Mouse (Mus musculus) intestine, embryonic 14.5 days (tissue): ENCODE measurements at regions not wholly inside any gene's neighbourhood (a gene's known extent, or its start where the extent isn't known, plus 50 kb on each side); places are given as distances from the start of the nearest gene placed in this dataset.
"Not testable (repeated sequence)": the region's sequence is repeated elsewhere in the genome, so short reads cannot be mapped to it uniquely, and the experiment has no call there.

Experiments used
- ATAC-seq: fragments of 200-750 bp; cut with Nextera tagmentation; replicated peaks from 2 replicates; pipeline ENCODE4 v1.8.0; 2017; ENCODE audit warnings: low read depth, moderate number of reproducible peaks, moderate TSS enrichment, moderate library complexity; ENCODE audit not compliant: low FRiP score, low TSS enrichment
- DNase-seq: peaks from one replicate; pipeline ENCODE4 v3.0.0-alpha.2; 2018; ENCODE audit warnings: low spot score
- H3K27ac ChIP-seq: fragments of 300-500 bp; sonication (generic); 2 replicates; pipeline ENCODE4 v1.5.1; 2014; ENCODE audit warnings: low read depth, mild to moderate bottlenecking, control low read depth
- H3K27me3 ChIP-seq: fragments of 300-500 bp; sonication (generic); replicated peaks from 2 replicates; pipeline ENCODE4 v1.6.1; 2014; ENCODE audit warnings: low read length, control low read depth; ENCODE audit not compliant: control insufficient read depth, insufficient read depth
- H3K36me3 ChIP-seq: fragments of 300-500 bp; sonication (generic); 2 replicates; pipeline ENCODE4 v1.6.1; 2014; ENCODE audit warnings: low read length, control low read depth; ENCODE audit not compliant: control insufficient read depth, insufficient read depth
- H3K4me1 ChIP-seq: fragments of 300-500 bp; sonication (generic); replicated peaks from 2 replicates; pipeline ENCODE4 v1.6.1; 2014; ENCODE audit warnings: low read length, control low read depth, mixed read lengths; ENCODE audit not compliant: control insufficient read depth, insufficient read depth
- H3K4me2 ChIP-seq: fragments of 300-500 bp; sonication (generic); 2 replicates; pipeline ENCODE4 v1.6.1; 2014; ENCODE audit warnings: low read length
- H3K4me3 ChIP-seq: fragments of 300-500 bp; sonication (generic); 2 replicates; pipeline ENCODE4 v1.5.1; 2014; ENCODE audit warnings: low read depth, low read length, control low read depth, mixed read lengths
- H3K9ac ChIP-seq: fragments of 300-500 bp; sonication (generic); 2 replicates; pipeline ENCODE4 v1.6.1; 2014; ENCODE audit warnings: mild to moderate bottlenecking, low read length
- H3K9me3 ChIP-seq: fragments of 300-500 bp; sonication (generic); 2 replicates; pipeline ENCODE4 v1.6.1; 2016; ENCODE audit warnings: low read length, control low read depth; ENCODE audit not compliant: control insufficient read depth
- WGBS: fragments of 180-500 bp; shearing (Covaris S2); extraction: QIAGEN DNeasy Blood & Tissue Kit; methylation state at CpG from one replicate; pipeline ENCODE4 v1.1.7; 2014; 5-methylcytosine and 5-hydroxymethylcytosine counted together

- DNase-seq (peak; percentile 51), ATAC-seq (0 out of 2 replicates have a peak, but pooled peaks have one; percentile 38)
- no peak overlapping the region; the same call in 1 of the 2 replicates for H3K4me2 ChIP-seq
- H3K4me1 ChIP-seq, result peaks cover 18% of the 10 kb centered on the region
- H3K9ac ChIP-seq, result no peak overlapping the region
- 0 out of 2 replicates have a peak overlapping the region, but pooled peaks have one; percentile 34 for H3K27ac ChIP-seq
- no peaks in the 10 kb centered on the region for H3K36me3 ChIP-seq
- WGBS, result 25% methylated on average over 7 of the region's 7 CpGs
- H3K27me3 ChIP-seq, result no peaks in the 10 kb centered on the region
- H3K4me3 ChIP-seq, result no peak overlapping the region
- H3K9me3 ChIP-seq, result no peaks in the 10 kb centered on the region
Observed at GRCm38 (mm10) chr16:30797973-30798471, 198.5 kb downstream of the Fam43a start.

- H3K4me1 ChIP-seq, result peaks cover 18% of the 10 kb centered on the region
- H3K36me3 ChIP-seq, result no peaks in the 10 kb centered on the region
- no peak overlapping the region for H3K27ac ChIP-seq
- WGBS, result 43% methylated on average over 1 of the region's 1 CpGs
- no peak overlapping the region for H3K4me3 ChIP-seq
- no peaks in the 10 kb centered on the region for H3K9me3 ChIP-seq
- ATAC-seq, result no peak
- DNase-seq, result no peak
- H3K27me3 ChIP-seq, result no peaks in the 10 kb centered on the region
- no peak overlapping the region for H3K9ac ChIP-seq
- H3K4me2 ChIP-seq, result no peak overlapping the region
Observed at GRCm38 (mm10) chr16:30798536-30798935, 199.0 kb downstream of the Fam43a start.

GRCm38 (mm10) chr16:30799699-30800483, 200.4 kb downstream of the Fam43a start:
- no peaks in the 10 kb centered on the region for H3K36me3 ChIP-seq
- H3K4me2 ChIP-seq, result no peak overlapping the region
- H3K4me3 ChIP-seq, result no peak overlapping the region
- peak; percentile 51 for DNase-seq
- WGBS, result 56% methylated on average over 12 of the region's 12 CpGs
- no peak for ATAC-seq
- peaks cover 18% of the 10 kb centered on the region for H3K4me1 ChIP-seq
- no peak overlapping the region for H3K9ac ChIP-seq
- H3K27me3 ChIP-seq, result no peaks in the 10 kb centered on the region
- H3K27ac ChIP-seq, result no peak overlapping the region
- no peaks in the 10 kb centered on the region for H3K9me3 ChIP-seq

GRCm38 (mm10) chr16:30804018-30804417, 204.5 kb downstream of the Fam43a start:
- ATAC-seq (no peak), DNase-seq (peak; percentile 50)
- Histone ChIP-seq H3K27me3 (no peaks in the 10 kb centered on the region), H3K27ac (no peak overlapping the region), H3K9me3 (no peaks in the 10 kb centered on the region), H3K9ac (no peak overlapping the region), H3K4me3 (no peak overlapping the region), H3K4me2 (no peak overlapping the region), H3K36me3 (no peaks in the 10 kb centered on the region), H3K4me1 (0 out of 2 replicates have a peak, but pooled peaks cover 8% of the 10 kb centered on the region)
- 35% methylated on average over 3 of the region's 3 CpGs for WGBS

GRCm38 (mm10) chr16:30806206-30806605, 206.7 kb downstream of the Fam43a start:
- 86% methylated on average over 4 of the region's 4 CpGs for WGBS
- not testable (repeated sequence) for H3K4me2 ChIP-seq, H3K4me1 ChIP-seq, H3K9ac ChIP-seq, H3K36me3 ChIP-seq, H3K4me3 ChIP-seq, H3K9me3 ChIP-seq, ATAC-seq, H3K27ac ChIP-seq, H3K27me3 ChIP-seq
- peak; percentile 27 for DNase-seq

GRCm38 (mm10) chr16:30818541-30819120, 219.1 kb downstream of the Fam43a start:
- Histone ChIP-seq H3K4me3 (no peak overlapping the region), H3K27me3 (no peaks in the 10 kb centered on the region), H3K27ac (no peak overlapping the region), H3K9me3 (no peaks in the 10 kb centered on the region), H3K4me1 (peaks cover 31% of the 10 kb centered on the region), H3K4me2 (no peak overlapping the region), H3K9ac (no peak overlapping the region), H3K36me3 (no peaks in the 10 kb centered on the region)
- DNase-seq, result no peak
- no peak for ATAC-seq
- WGBS, result 16% methylated on average over 5 of the region's 5 CpGs

- Histone ChIP-seq H3K9me3 (no peaks in the 10 kb centered on the region), H3K27ac (no peak overlapping the region), H3K9ac (no peak overlapping the region), H3K36me3 (no peaks in the 10 kb centered on the region), H3K4me3 (no peak overlapping the region), H3K27me3 (no peaks in the 10 kb centered on the region), H3K4me1 (peaks cover 31% of the 10 kb centered on the region), H3K4me2 (no peak overlapping the region)
- DNase-seq (no peak), ATAC-seq (no peak)
- WGBS, result 77% methylated on average over 4 of the region's 4 CpGs
Observed at GRCm38 (mm10) chr16:30819342-30819741, 219.8 kb downstream of the Fam43a start.

- Histone ChIP-seq H3K27ac (no peak overlapping the region), H3K9ac (no peak overlapping the region), H3K4me1 (peaks cover 31% of the 10 kb centered on the region), H3K4me2 (no peak overlapping the region), H3K4me3 (no peak overlapping the region), H3K36me3 (no peaks in the 10 kb centered on the region), H3K9me3 (no peaks in the 10 kb centered on the region), H3K27me3 (no peaks in the 10 kb centered on the region)
- 97% methylated on average over 3 of the region's 3 CpGs for WGBS
- DNase-seq (no peak), ATAC-seq (no peak)
Observed at GRCm38 (mm10) chr16:30820234-30820633, 220.7 kb downstream of the Fam43a start.
